In the genomic region with DNA sequence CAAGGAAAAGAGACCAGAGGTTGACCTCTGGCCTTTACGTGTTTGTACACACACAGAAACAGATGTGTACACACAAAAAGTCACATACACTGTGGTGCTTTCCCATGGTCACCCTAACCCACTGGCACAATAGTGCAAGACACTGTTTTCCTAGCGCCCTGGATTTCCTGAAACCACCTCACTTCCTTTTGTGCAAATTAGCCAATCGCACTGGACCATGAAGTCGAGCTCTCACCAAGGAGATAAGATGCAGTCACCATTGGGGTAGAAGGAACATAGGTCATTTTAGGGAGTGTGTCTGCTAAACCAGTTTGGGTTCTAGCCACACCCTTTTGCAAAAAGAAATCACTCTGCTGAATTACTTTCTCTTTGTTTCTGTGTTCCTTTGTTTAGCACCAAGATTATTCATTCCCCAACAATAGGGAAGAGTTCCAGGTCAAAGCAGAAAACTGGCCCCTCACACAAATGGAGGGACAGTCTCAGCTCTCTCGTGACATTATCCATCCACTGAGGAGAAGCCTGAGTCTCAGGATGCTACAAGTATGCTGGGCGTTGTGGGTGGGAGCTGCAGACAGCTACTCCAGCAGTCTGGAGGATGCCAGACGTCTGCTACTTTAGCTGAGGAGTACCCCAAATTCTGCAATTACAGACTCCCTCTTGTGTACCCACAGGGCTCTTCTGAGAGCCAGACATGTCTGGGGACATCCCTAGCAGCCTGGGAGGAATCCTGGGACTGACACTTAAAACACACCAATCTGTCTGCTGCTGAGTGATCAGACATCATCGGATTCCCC, we compare ENCODE assay signal across 11 mouse cellular contexts.
DNase-seq lines count a peak whose midpoint lies in the region; ATAC-seq lines count a peak whose summit lies in the region.
"Had no signal": no experiment of that assay in that cellular context is flagged by ENCODE, and none has a peak within 500 bp of the region (broad histone marks: within the 10 kb centered on the region; RNA-seq: fewer than 3 reads in every experiment).

No protein-coding gene starts in this region.

- no peak overlapping the region for H3K4me2 ChIP-seq in midbrain, embryonic 16.5 days (ENCODE audit: low read length)
- no peak overlapping the region for H3K4me2 ChIP-seq in forebrain, embryonic 12.5 days
- no peak overlapping the region for H3K4me2 ChIP-seq in stomach, embryonic 15.5 days
- H3K4me2 ChIP-seq: neural tube, embryonic 15.5 days had no signal

- H3K9me3 ChIP-seq in heart, embryonic 10.5 days: no peaks in the 10 kb centered on the region
- H3K9me3 ChIP-seq in midbrain, embryonic 10.5 days (replicated peaks): no peaks in the 10 kb centered on the region
- H3K9me3 ChIP-seq in midbrain, embryonic 16.5 days (replicated peaks; ENCODE audit: control insufficient read depth, low read length, poor library complexity, severe bottlenecking): no peaks in the 10 kb centered on the region
- no peaks in the 10 kb centered on the region for H3K9me3 ChIP-seq in forebrain, embryonic 12.5 days
- no peaks in the 10 kb centered on the region for H3K9me3 ChIP-seq in stomach, embryonic 15.5 days
- H3K9me3 ChIP-seq: neural tube, embryonic 15.5 days had no signal

- WGBS in heart, embryonic 10.5 days: 60% methylated on average over 8 of the region's 8 CpGs
- 67% methylated on average over 8 of the region's 8 CpGs for WGBS in midbrain, embryonic 10.5 days
- 63% methylated on average over 8 of the region's 8 CpGs for WGBS in midbrain, embryonic 16.5 days
- WGBS in forebrain, embryonic 12.5 days: 60% methylated on average over 8 of the region's 8 CpGs
- WGBS in stomach, embryonic 15.5 days: 68% methylated on average over 8 of the region's 8 CpGs

- H3K27ac ChIP-seq in heart, embryonic 10.5 days: peak overlapping the region; percentile 47
- H3K27ac ChIP-seq in midbrain, embryonic 10.5 days (replicated peaks): peak overlapping the region; percentile 69
- no peak overlapping the region for H3K27ac ChIP-seq in midbrain, embryonic 16.5 days (ENCODE audit: low read length)
- H3K27ac ChIP-seq in forebrain, embryonic 12.5 days: peak overlapping the region; percentile 56; the same call in 1 of the 2 replicates
- H3K27ac ChIP-seq in stomach, embryonic 15.5 days: peak overlapping the region; percentile 35; the same call in 1 of the 2 replicates
- H3K27ac ChIP-seq: neural tube, embryonic 15.5 days had no signal

- peaks cover 68% of the 10 kb centered on the region for H3K4me1 ChIP-seq in heart, embryonic 10.5 days
- peaks cover 51% of the 10 kb centered on the region for H3K4me1 ChIP-seq in midbrain, embryonic 10.5 days
- no peaks in the 10 kb centered on the region for H3K4me1 ChIP-seq in midbrain, embryonic 16.5 days (ENCODE audit: control insufficient read depth, insufficient read depth, low read length)
- H3K4me1 ChIP-seq in forebrain, embryonic 12.5 days: peaks cover 33% of the 10 kb centered on the region
- H3K4me1 ChIP-seq in stomach, embryonic 15.5 days: peaks cover 23% of the 10 kb centered on the region

- no peaks in the 10 kb centered on the region for H3K36me3 ChIP-seq in heart, embryonic 10.5 days
- H3K36me3 ChIP-seq in midbrain, embryonic 10.5 days: peaks cover 5% of the 10 kb centered on the region; the same call in 1 of the 2 replicates
- no peaks in the 10 kb centered on the region for H3K36me3 ChIP-seq in midbrain, embryonic 16.5 days (ENCODE audit: control insufficient read depth, insufficient read depth, low read length)
- H3K36me3 ChIP-seq in forebrain, embryonic 12.5 days (replicated peaks): no peaks in the 10 kb centered on the region
- H3K36me3 ChIP-seq in stomach, embryonic 15.5 days: no peaks in the 10 kb centered on the region
- H3K36me3 ChIP-seq: neural tube, embryonic 15.5 days had no signal

- H3K27me3 ChIP-seq in heart, embryonic 10.5 days (ENCODE audit: insufficient read depth, poor library complexity, severe bottlenecking): no peaks in the 10 kb centered on the region
- H3K27me3 ChIP-seq in midbrain, embryonic 10.5 days (ENCODE audit: low read depth, poor library complexity, severe bottlenecking): no peaks in the 10 kb centered on the region
- no peaks in the 10 kb centered on the region for H3K27me3 ChIP-seq in midbrain, embryonic 16.5 days (ENCODE audit: control insufficient read depth, insufficient read depth, low read depth, low read length)
- no peaks in the 10 kb centered on the region for H3K27me3 ChIP-seq in forebrain, embryonic 12.5 days
- H3K27me3 ChIP-seq in stomach, embryonic 15.5 days (replicated peaks): no peaks in the 10 kb centered on the region
- H3K27me3 ChIP-seq: neural tube, embryonic 15.5 days had no signal

- ATAC-seq in midbrain, embryonic 16.5 days: no peak
- ATAC-seq in forebrain, embryonic 12.5 days (ENCODE audit: low FRiP score): no peak
- no peak for ATAC-seq in stomach, embryonic 15.5 days (ENCODE audit: insufficient read depth, low FRiP score, low read depth)
- ATAC-seq: activated CD4-positive, CD25-positive, alpha-beta regulatory T cell, adult 4 months had no signal

- no peak overlapping the region for H3K4me3 ChIP-seq in heart, embryonic 10.5 days
- H3K4me3 ChIP-seq in midbrain, embryonic 10.5 days: no peak overlapping the region
- H3K4me3 ChIP-seq in midbrain, embryonic 16.5 days (ENCODE audit: low read depth, low read length): no peak overlapping the region
- H3K4me3 ChIP-seq in forebrain, embryonic 12.5 days (replicated peaks): no peak overlapping the region
- H3K4me3 ChIP-seq in stomach, embryonic 15.5 days (replicated peaks): no peak overlapping the region
- H3K4me3 ChIP-seq: neural tube, embryonic 15.5 days had no signal

- DNase-seq in heart, embryonic 10.5 days (ENCODE audit: low spot score): no peak
- DNase-seq in heart, postnatal 36 days: no peak
- no peak for DNase-seq in midbrain, embryonic 10.5 days (ENCODE audit: low spot score)
- DNase-seq in thymus, postnatal 0 days (ENCODE audit: low spot score): no peak
- no peak for DNase-seq in urinary bladder, postnatal 4 days (ENCODE audit: low spot score in 2 of 2)
- DNase-seq: lung, postnatal 4 days had no signal

- intact Hi-C loops in heart, postnatal 36 days (cut with DNase I): no loop called here

- no peak overlapping the region for H3K9ac ChIP-seq in midbrain, embryonic 16.5 days (ENCODE audit: low read depth, low read length)
- no peak overlapping the region for H3K9ac ChIP-seq in forebrain, embryonic 12.5 days
- H3K9ac ChIP-seq in stomach, embryonic 15.5 days: no peak overlapping the region
- H3K9ac ChIP-seq: neural tube, embryonic 15.5 days had no signal
